Mouse (Mus musculus) small intestine, adult 2 months (tissue): ENCODE results near the gene Ahcyl1.

Experiments used
- CTCF ChIP-seq: fragments of 200-500 bp; IDR thresholded peaks from 2 replicates; pipeline ENCODE4 v1.5.1; 2012; ENCODE audit warnings: low read depth, mild to moderate bottlenecking, control low read depth, inconsistent platforms, low read length, moderate library complexity, mixed read lengths; ENCODE audit not compliant: insufficient replicate concordance, insufficient read length; ENCODE audit errors: extremely low read depth
- POLR2A ChIP-seq: fragments of 200-500 bp; IDR thresholded peaks from 2 replicates; pipeline ENCODE4 v1.6.1; 2012; ENCODE audit warnings: low read depth, mild to moderate bottlenecking, control low read depth, inconsistent platforms, low read length, moderate library complexity

DNA sequence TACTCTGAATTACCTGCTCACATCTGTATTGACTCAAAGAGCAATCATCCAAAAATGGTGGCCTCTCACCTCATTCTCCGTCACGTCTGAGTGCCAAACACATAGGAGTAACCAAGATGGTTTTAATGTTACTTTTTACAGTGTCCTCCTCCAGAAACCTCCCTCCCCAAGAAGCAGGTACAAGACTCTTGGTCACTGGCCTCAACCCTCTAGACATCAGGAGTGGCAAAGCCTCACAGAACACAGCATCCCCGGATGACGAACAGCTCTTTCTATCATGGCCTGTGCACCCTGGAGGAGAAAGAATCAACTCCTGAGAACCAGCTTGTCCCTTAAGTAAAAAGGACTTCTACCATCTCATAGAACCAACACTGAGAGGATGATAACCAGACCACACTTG, 63.6 kb downstream of the Ahcyl1 start:
- TF ChIP-seq CTCF (no peak), POLR2A (no peak)
